Comparison of ENCODE assay signal across 8 mouse cellular contexts in the genomic region with DNA sequence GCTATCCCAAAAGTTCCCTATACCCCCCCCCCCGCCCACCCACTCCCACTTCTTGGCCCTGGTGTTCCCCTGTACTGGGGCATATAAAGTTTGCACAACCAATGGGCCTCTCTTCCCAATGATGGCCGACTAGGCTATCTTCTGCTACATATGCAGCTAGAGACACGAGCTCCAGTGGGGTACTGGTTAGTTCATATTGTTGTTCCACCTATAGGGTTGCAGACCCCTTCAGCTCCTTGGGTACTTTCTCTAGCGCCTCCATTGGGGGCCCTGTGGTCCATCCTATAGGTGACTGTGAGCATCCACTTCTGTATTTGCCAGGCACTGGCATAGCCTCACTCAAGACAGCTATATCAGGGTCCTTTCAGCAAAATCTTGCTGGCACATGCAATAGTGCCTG. TPM values are rescaled to one million over a fixed set of nuclear protein-coding genes. Genes with fewer than 3 reads are reported as not detected.
DNase-seq lines count a peak whose midpoint lies in the region; ATAC-seq and TF ChIP-seq lines count a peak whose summit lies in the region.
"Not testable (repeated sequence)": the region's sequence is repeated elsewhere in the genome, so short reads cannot be mapped to it uniquely, and the experiment has no call there.

No protein-coding gene starts in this region.

- H3K4me3 ChIP-seq in bone marrow, adult 2 months (replicated peaks; ENCODE audit: control insufficient read depth, low read depth, low read length): peak overlapping the region; percentile 82
- H3K4me3 ChIP-seq in erythroblast, embryonic 14.5 days (replicated peaks): peak overlapping the region; percentile 97
- peak overlapping the region; percentile 94 for H3K4me3 ChIP-seq in heart, embryonic 11.5 days (ENCODE audit: low read depth, low read length)
- H3K4me3 ChIP-seq in hindbrain, embryonic 16.5 days (ENCODE audit: low read length): peak overlapping the region; percentile 62
- H3K4me3 ChIP-seq in limb, embryonic 10.5 days: peak overlapping the region; percentile 86
- H3K4me3 ChIP-seq in liver, postnatal 0 days (ENCODE audit: low read depth, low read length): peak overlapping the region; percentile 91
- peak overlapping the region; percentile 78 for H3K4me3 ChIP-seq in midbrain, embryonic 15.5 days
- H3K4me3 ChIP-seq in stomach, embryonic 15.5 days (replicated peaks): peak overlapping the region; percentile 68

- ATAC-seq in heart, embryonic 11.5 days (replicated peaks; ENCODE audit: insufficient number of reproducible peaks, low FRiP score, low TSS enrichment); hindbrain, embryonic 16.5 days; liver, postnatal 0 days; midbrain, embryonic 15.5 days (replicated peaks); stomach, embryonic 15.5 days (ENCODE audit: insufficient read depth, low FRiP score, low read depth): not testable (repeated sequence)

- not testable (repeated sequence) for TF ChIP-seq POLR2A in bone marrow, adult 2 months (IDR thresholded peaks at IDR 0.05; ENCODE audit: borderline replicate concordance, control insufficient read depth, low read depth, low read length)

- TF ChIP-seq CTCF in bone marrow, adult 2 months (IDR thresholded peaks at IDR 0.05; ENCODE audit: control insufficient read depth, insufficient read depth, low read length); liver, postnatal 0 days (IDR thresholded peaks at IDR 0.05; ENCODE audit: low read depth): not testable (repeated sequence)

- DNase-seq in limb, embryonic 10.5 days (ENCODE audit: low spot score); liver, postnatal 0 days: not testable (repeated sequence)

- not testable (repeated sequence) for H3K27ac ChIP-seq in bone marrow, adult 2 months (ENCODE audit: control insufficient read depth, insufficient read depth, low read depth, low read length, poor library complexity); heart, embryonic 11.5 days (ENCODE audit: low read depth, low read length); hindbrain, embryonic 16.5 days (ENCODE audit: low read depth, low read length); midbrain, embryonic 15.5 days; stomach, embryonic 15.5 days
- H3K27ac ChIP-seq in limb, embryonic 10.5 days: peak overlapping the region; percentile 94
- peak overlapping the region; percentile 66 for H3K27ac ChIP-seq in liver, postnatal 0 days (ENCODE audit: low read depth)

- TF ChIP-seq EP300 in liver, postnatal 0 days (IDR thresholded peaks at IDR 0.05; ENCODE audit: low read depth): not testable (repeated sequence)

- peak overlapping the region; percentile 92 for H3K9ac ChIP-seq in heart, embryonic 11.5 days (ENCODE audit: low read depth, low read length)
- H3K9ac ChIP-seq in hindbrain, embryonic 16.5 days (ENCODE audit: low read depth, low read length): peak overlapping the region; percentile 73
- peak overlapping the region; percentile 87 for H3K9ac ChIP-seq in liver, postnatal 0 days (replicated peaks)
- peak overlapping the region; percentile 62 for H3K9ac ChIP-seq in midbrain, embryonic 15.5 days
- 0 out of 2 replicates have a peak overlapping the region, but pooled peaks have one; percentile 47 for H3K9ac ChIP-seq in stomach, embryonic 15.5 days

- not testable (repeated sequence) for H3K4me1 ChIP-seq in bone marrow, adult 2 months (ENCODE audit: control insufficient read depth, insufficient read depth, low read length); heart, embryonic 11.5 days (ENCODE audit: control insufficient read depth, insufficient read depth, low read length); hindbrain, embryonic 16.5 days (ENCODE audit: control insufficient read depth, insufficient read depth, low read depth, low read length); limb, embryonic 10.5 days; liver, postnatal 0 days (ENCODE audit: insufficient read depth); stomach, embryonic 15.5 days
- H3K4me1 ChIP-seq in erythroblast, embryonic 14.5 days (ENCODE audit: control insufficient read depth): peaks cover 15% of the 10 kb centered on the region
- H3K4me1 ChIP-seq in midbrain, embryonic 15.5 days: peaks cover 10% of the 10 kb centered on the region

- peak overlapping the region; percentile 91 for H3K4me2 ChIP-seq in heart, embryonic 11.5 days
- peak overlapping the region; percentile 88 for H3K4me2 ChIP-seq in hindbrain, embryonic 16.5 days (ENCODE audit: low read length)
- H3K4me2 ChIP-seq in liver, postnatal 0 days (ENCODE audit: low read depth, low read length): peak overlapping the region; percentile 96
- H3K4me2 ChIP-seq in midbrain, embryonic 15.5 days: peak overlapping the region; percentile 83
- peak overlapping the region; percentile 82 for H3K4me2 ChIP-seq in stomach, embryonic 15.5 days

- peaks cover 29% of the 10 kb centered on the region for H3K36me3 ChIP-seq in erythroblast, embryonic 14.5 days (ENCODE audit: control insufficient read depth)
- not testable (repeated sequence) for H3K36me3 ChIP-seq in heart, embryonic 11.5 days (ENCODE audit: control insufficient read depth, insufficient read depth, low read length); hindbrain, embryonic 16.5 days (ENCODE audit: control insufficient read depth, insufficient read depth, low read length); liver, postnatal 0 days (replicated peaks; ENCODE audit: insufficient read depth, low read length); midbrain, embryonic 15.5 days (replicated peaks)
- peaks cover 38% of the 10 kb centered on the region for H3K36me3 ChIP-seq in limb, embryonic 10.5 days
- H3K36me3 ChIP-seq in stomach, embryonic 15.5 days: peaks cover 16% of the 10 kb centered on the region

- WGBS in bone marrow, adult 2 months: 57% methylated on average over 4 of the region's 4 CpGs
- WGBS in heart, embryonic 11.5 days (ENCODE audit: insufficient replicate concordance): 68% methylated on average over 4 of the region's 4 CpGs
- 54% methylated on average over 4 of the region's 4 CpGs for WGBS in hindbrain, embryonic 16.5 days
- 67% methylated on average over 4 of the region's 4 CpGs for WGBS in limb, embryonic 10.5 days
- WGBS in liver, postnatal 0 days (ENCODE audit: insufficient replicate concordance): 48% methylated on average over 4 of the region's 4 CpGs
- WGBS in midbrain, embryonic 15.5 days: 64% methylated on average over 4 of the region's 4 CpGs
- 53% methylated on average over 4 of the region's 4 CpGs for WGBS in stomach, embryonic 15.5 days

- peaks cover 16% of the 10 kb centered on the region for H3K27me3 ChIP-seq in erythroblast, embryonic 14.5 days (ENCODE audit: control insufficient read depth)
- not testable (repeated sequence) for H3K27me3 ChIP-seq in heart, embryonic 11.5 days (ENCODE audit: control insufficient read depth, insufficient read depth, low read length); hindbrain, embryonic 16.5 days (replicated peaks; ENCODE audit: control insufficient read depth, insufficient read depth, low read length); liver, postnatal 0 days (ENCODE audit: insufficient read depth, low read length); midbrain, embryonic 15.5 days (replicated peaks); stomach, embryonic 15.5 days (replicated peaks)
- 0 out of 2 replicates have a peak, but pooled peaks cover 11% of the 10 kb centered on the region for H3K27me3 ChIP-seq in limb, embryonic 10.5 days (ENCODE audit: low read depth, poor library complexity, severe bottlenecking)

- not testable (repeated sequence) for H3K9me3 ChIP-seq in erythroblast, embryonic 14.5 days (ENCODE audit: control insufficient read depth, low read length); heart, embryonic 11.5 days (replicated peaks; ENCODE audit: control insufficient read depth, low read length); hindbrain, embryonic 16.5 days (ENCODE audit: control insufficient read depth, low read length); limb, embryonic 10.5 days (replicated peaks); liver, postnatal 0 days (ENCODE audit: low read length); midbrain, embryonic 15.5 days; stomach, embryonic 15.5 days

RNA-seq across cellular contexts. Expression of gene Nsrp1, which starts 0.9 kb away (rescaled TPM):
- 14.9 and 20.5 TPM in 2 replicates for polyA plus RNA-seq in bone marrow, adult 2 months (2011; ENCODE audit: insufficient read depth, insufficient read length, low replicate concordance, missing spikeins)
- 0.49 and 0.65 TPM in 2 replicates for polyA plus RNA-seq in erythroblast, embryonic 14.5 days (2012)
- 52.6 and 52.9 TPM in 2 replicates for polyA plus RNA-seq in heart, embryonic 11.5 days (2014; fragmentation: Nextera tagmentation; extraction: Ambion mirVana)
- polyA plus RNA-seq in hindbrain, embryonic 16.5 days (2015; fragmentation: Nextera tagmentation; extraction: Ambion mirVana): 37.8 and 50.0 TPM in 2 replicates
- polyA plus RNA-seq in limb, embryonic 10.5 days (2016; fragmentation: Nextera tagmentation; extraction: Ambion mirVana): 55.7 and 64.2 TPM in 2 replicates
- 33.9 and 34.3 TPM in 2 replicates for polyA plus RNA-seq in liver, postnatal 0 days (2015; fragmentation: Nextera tagmentation; extraction: Ambion mirVana)
- 52.0 and 54.3 TPM in 2 replicates for polyA plus RNA-seq in midbrain, embryonic 15.5 days (2015; fragmentation: Nextera tagmentation; extraction: Ambion mirVana)
- polyA plus RNA-seq in stomach, embryonic 15.5 days (2015; fragmentation: Nextera tagmentation; extraction: Ambion mirVana): 62.3 and 66.1 TPM in 2 replicates
